Mouse (Mus musculus) heart, adult 2 months (tissue): ENCODE measurements around the gene Tmem123. TPM values are rescaled to one million over a fixed set of nuclear protein-coding genes. Genes with fewer than 3 reads are reported as not detected.

ENCODE experiments used
- DNase-seq, 2 experiments: peaks; one replicate each; pipeline ENCODE4 v3.0.0; 2021
- H3K27ac ChIP-seq: fragments of 200-600 bp; 2 replicates; pipeline ENCODE4 v1.8.1; 2022
- H3K27me3 ChIP-seq: fragments of 200-500 bp; 2 replicates; pipeline ENCODE4 v1.6.1; 2012; ENCODE audit warnings: mild to moderate bottlenecking, low read length, inconsistent platforms, mixed read lengths; ENCODE audit not compliant: control insufficient read depth, insufficient read depth
- H3K36me3 ChIP-seq: fragments of 200-500 bp; 2 replicates; pipeline ENCODE4 v1.6.1; 2012; ENCODE audit warnings: low read length, inconsistent platforms; ENCODE audit not compliant: control insufficient read depth, insufficient read depth
- H3K4me1 ChIP-seq: fragments of 200-500 bp; 2 replicates; pipeline ENCODE4 v1.6.1; 2011; ENCODE audit warnings: low read length; ENCODE audit not compliant: control insufficient read depth, insufficient read depth
- H3K4me3 ChIP-seq: fragments of 200-600 bp; 2 replicates; pipeline ENCODE4 v1.8.1; 2022
- H3K79me2 ChIP-seq: fragments of 200-500 bp; replicated peaks from 2 replicates; pipeline ENCODE4 v1.6.1; 2012; ENCODE audit warnings: mild to moderate bottlenecking, inconsistent platforms, low read length, moderate library complexity, mixed read lengths; ENCODE audit not compliant: control insufficient read depth, insufficient read depth
- H3K9ac ChIP-seq: fragments of 200-500 bp; 2 replicates; pipeline ENCODE4 v1.6.1; 2012; ENCODE audit warnings: low read depth, mild to moderate bottlenecking, control low read depth, inconsistent platforms, low read length, mixed read lengths
- CTCF ChIP-seq: fragments of 200-600 bp; IDR thresholded peaks from 2 replicates; pipeline ENCODE4 v1.8.1; 2022; ENCODE audit warnings: antibody characterized with exemption, mild to moderate bottlenecking, moderate library complexity
- EP300 ChIP-seq: fragments of 200-500 bp; IDR thresholded peaks from 2 replicates; pipeline ENCODE4 v1.6.1; 2011; ENCODE audit warnings: low read depth, low read length, control low read depth; ENCODE audit not compliant: insufficient read depth
- POLR2A ChIP-seq: fragments of 200-500 bp; IDR thresholded peaks from 2 replicates; pipeline ENCODE4 v1.6.1; 2011; ENCODE audit warnings: mild to moderate bottlenecking, low read depth, low read length, control low read depth; ENCODE audit not compliant: insufficient read depth
- WGBS: fragments of 180-500 bp; shearing (Covaris S2); methylation state at CpG from one replicate; pipeline ENCODE4 v1.1.7; 2018; 5-methylcytosine and 5-hydroxymethylcytosine counted together
- intact Hi-C: fragments of 180-260 bp; cut with DNase I; formaldehyde crosslinking; loops from one replicate; pipeline ENCODE4 v1.15.1; 2025
- polyA plus RNA-seq: library from polyadenylated mRNA; depleted of rRNA; stranded (reverse); fragments of >200 nt; gene quantifications from 2 replicates; pipeline ENCODE4 v1.2.3, GENCODE M21; 2012
- total RNA-seq, 2 experiments: library from RNA; stranded (reverse); gene quantifications; 2 replicates each; pipeline ENCODE4 v1.2.3; 2021

The Tmem123 gene
- total and polyA plus RNA-seq, 3 experiments = 35.6 to 44.8 (median 38.8) TPM

DNA sequence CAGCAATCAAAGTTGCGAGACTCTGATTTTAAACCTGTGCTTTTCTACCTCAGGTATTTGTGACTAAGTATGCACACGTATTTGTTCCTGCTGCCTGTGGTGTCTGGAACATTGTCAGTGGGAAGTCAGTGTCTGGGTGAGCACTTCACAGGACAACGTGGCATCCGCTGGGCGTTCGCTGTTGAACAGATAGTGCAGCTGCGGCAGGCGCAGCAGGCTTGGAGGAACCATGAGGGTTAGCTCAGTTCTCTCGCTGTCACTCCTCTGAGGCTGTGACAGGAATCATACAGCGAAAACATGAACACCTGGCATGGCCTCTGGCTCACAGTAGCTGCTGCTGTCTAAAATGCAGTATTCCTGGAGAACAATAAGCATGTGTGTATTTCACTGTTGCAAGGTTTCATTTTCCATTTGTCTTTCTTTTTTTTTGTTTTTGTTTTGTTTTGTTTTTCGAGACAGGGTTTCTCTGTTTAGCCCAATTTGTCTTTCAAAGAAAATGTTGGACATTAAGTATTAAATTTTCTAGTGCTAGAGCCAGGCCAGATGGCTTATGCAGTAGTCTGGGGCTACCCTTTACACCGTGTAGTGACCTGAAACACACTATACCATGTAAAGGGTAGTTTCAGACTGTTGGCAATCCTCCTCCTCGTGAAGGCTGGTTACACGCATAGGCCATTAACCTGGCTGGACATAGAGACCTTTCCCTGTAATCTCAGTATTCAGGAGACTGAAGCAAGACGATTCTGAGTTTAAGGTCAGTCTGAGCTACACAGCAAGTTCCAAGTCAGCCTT, 20.2 kb downstream of the Tmem123 start:
- DNase-seq = no peak
- no peaks in the 10 kb centered on the region for H3K27me3 ChIP-seq
- TF ChIP-seq EP300 = no peak
- TF ChIP-seq CTCF = no peak
- TF ChIP-seq POLR2A = no peak
- WGBS = 77% methylated on average over 15 of the region's 15 CpGs
- intact Hi-C loops = loop anchor here (10.0 kb wide), 1 partner anchor 599 kb away; the partner anchor contains the start of genes Dcun1d5 and Dync2h1
- no peaks in the 10 kb centered on the region for H3K79me2 ChIP-seq
- H3K9ac ChIP-seq = no peak overlapping the region
- no peak overlapping the region; the same call in 1 of the 2 replicates for H3K27ac ChIP-seq
- no peaks in the 10 kb centered on the region; the same call in 1 of the 2 replicates for H3K4me1 ChIP-seq
- H3K4me3 ChIP-seq = no peak overlapping the region
- H3K36me3 ChIP-seq = no peaks in the 10 kb centered on the region; the same call in 1 of the 2 replicates

DNA sequence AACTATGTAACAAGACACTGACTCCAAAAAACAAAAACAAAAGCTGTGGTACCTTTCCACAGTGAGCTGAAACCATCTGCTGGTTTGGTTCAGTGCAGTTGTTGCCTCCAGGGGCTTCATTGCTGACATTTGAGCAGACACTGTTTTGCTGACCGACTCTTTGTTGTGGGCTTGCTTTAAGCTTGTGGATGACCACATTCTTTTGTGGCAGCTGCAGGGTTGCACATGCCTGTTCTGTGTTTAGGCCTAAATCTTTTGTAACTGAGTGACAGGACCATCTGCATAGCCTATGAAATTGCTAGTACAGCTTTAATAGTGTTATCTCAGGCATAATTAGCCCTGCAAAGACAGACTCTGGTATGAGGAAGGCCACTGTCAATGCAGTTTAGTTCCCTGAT, 20.8 kb downstream of the Tmem123 start:
- TF ChIP-seq POLR2A (no peak), EP300 (no peak), CTCF (no peak)
- no peak overlapping the region; the same call in 1 of the 2 replicates for H3K27ac ChIP-seq
- H3K4me3 ChIP-seq = no peak overlapping the region
- 52% methylated on average over 1 of the region's 1 CpGs for WGBS
- H3K9ac ChIP-seq = no peak overlapping the region
- no peaks in the 10 kb centered on the region; the same call in 1 of the 2 replicates for H3K36me3 ChIP-seq
- no peaks in the 10 kb centered on the region for H3K79me2 ChIP-seq
- no peak for DNase-seq
- no peaks in the 10 kb centered on the region; the same call in 1 of the 2 replicates for H3K4me1 ChIP-seq
- intact Hi-C loops = loop anchor here (10.0 kb wide), 1 partner anchor 600 kb away; the partner anchor contains the start of genes Dcun1d5 and Dync2h1
- H3K27me3 ChIP-seq = no peaks in the 10 kb centered on the region

DNA sequence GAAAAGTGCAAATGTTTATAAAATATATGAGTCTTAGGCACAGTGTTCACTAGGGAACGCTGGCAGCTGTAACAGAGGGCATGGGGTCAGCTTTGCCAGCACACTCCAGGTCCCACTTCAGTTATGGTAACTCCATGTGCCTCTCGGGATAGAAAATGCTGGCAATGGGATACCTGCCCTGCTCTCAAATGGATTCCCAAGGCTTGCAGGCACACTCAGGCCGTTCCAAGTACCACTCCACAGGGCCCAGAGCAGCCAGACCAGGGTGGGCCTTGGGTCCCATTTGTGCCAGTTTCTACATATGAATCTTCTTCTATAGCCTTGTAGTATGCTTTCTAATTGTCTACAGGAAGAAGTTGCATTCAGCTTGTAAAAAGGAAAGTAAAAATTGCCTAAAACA, 21.6 kb downstream of the Tmem123 start:
- H3K27me3 ChIP-seq = no peaks in the 10 kb centered on the region
- no peak overlapping the region for H3K4me3 ChIP-seq
- no peak overlapping the region for H3K27ac ChIP-seq
- intact Hi-C loops = loop anchor here (10.0 kb wide), 1 partner anchor 601 kb away; the partner anchor contains the start of genes Dcun1d5 and Dync2h1
- no peaks in the 10 kb centered on the region; the same call in 1 of the 2 replicates for H3K36me3 ChIP-seq
- no peaks in the 10 kb centered on the region for H3K79me2 ChIP-seq
- TF ChIP-seq CTCF = no peak
- TF ChIP-seq POLR2A = no peak
- TF ChIP-seq EP300 = no peak
- H3K4me1 ChIP-seq = no peaks in the 10 kb centered on the region; the same call in 1 of the 2 replicates
- DNase-seq = no peak
- no peak overlapping the region for H3K9ac ChIP-seq
- WGBS = 94% methylated on average over 3 of the region's 3 CpGs

DNA sequence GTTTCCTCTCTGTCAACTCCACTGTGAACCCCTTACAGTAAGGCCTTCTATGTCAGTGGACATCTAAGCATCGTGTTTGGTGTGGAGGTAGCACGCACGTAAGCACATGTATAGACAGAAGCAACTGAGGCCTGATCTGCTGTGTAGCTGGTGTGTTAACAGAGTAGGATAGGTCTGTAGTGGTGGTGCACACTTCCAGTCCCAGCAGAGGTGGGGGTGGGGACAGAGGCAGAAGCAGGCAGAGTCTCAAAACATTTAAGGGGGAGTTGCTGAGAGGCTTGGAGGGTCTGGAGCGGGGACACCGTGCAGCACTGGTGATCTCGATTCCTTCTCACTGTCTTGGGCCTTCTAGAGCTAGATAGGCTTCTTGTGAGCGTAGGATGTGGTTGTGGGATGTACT, 22.2 kb downstream of the Tmem123 start:
- Histone ChIP-seq H3K4me1 (no peaks in the 10 kb centered on the region; the same call in 1 of the 2 replicates), H3K9ac (no peak overlapping the region), H3K36me3 (peaks cover 1% of the 10 kb centered on the region), H3K4me3 (no peak overlapping the region), H3K27ac (no peak overlapping the region), H3K27me3 (no peaks in the 10 kb centered on the region), H3K79me2 (no peaks in the 10 kb centered on the region)
- intact Hi-C loops = loop anchor here (10.0 kb wide), 1 partner anchor 601 kb away; the partner anchor contains the start of genes Dcun1d5 and Dync2h1
- no peak for DNase-seq
- TF ChIP-seq CTCF = no peak
- no peak for TF ChIP-seq EP300
- WGBS = 94% methylated on average over 7 of the region's 7 CpGs

DNA sequence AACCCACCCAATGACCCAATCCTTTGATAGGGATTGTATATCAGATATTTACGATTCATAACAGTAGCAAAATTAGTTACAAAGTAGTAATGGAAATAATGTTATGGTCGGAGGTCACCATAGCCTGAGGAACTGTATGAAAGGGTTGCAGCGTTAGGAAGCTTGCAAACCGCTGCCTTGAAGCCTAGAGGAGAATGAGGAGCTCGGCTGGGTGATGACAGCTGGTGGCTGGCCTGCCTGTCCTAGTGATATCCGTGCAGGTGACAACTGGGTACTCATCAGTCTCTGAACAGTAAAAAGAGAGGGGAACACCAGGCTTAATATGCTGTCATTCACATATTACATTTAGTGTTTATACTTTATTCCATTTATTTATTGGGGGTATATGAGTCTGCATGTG, 24.6 kb downstream of the Tmem123 start:
- intact Hi-C loops = loop anchor here (10.0 kb wide), 1 partner anchor 604 kb away; the partner anchor contains the start of genes Dcun1d5 and Dync2h1
- WGBS = 79% methylated on average over 6 of the region's 6 CpGs
- no peak overlapping the region; the same call in 1 of the 2 replicates for H3K27ac ChIP-seq
- TF ChIP-seq POLR2A = no peak
- TF ChIP-seq CTCF = no peak
- no peak for TF ChIP-seq EP300
- peaks cover 5% of the 10 kb centered on the region for H3K36me3 ChIP-seq
- no peak overlapping the region for H3K9ac ChIP-seq
- H3K27me3 ChIP-seq = no peaks in the 10 kb centered on the region
- DNase-seq = no peak
- H3K4me3 ChIP-seq = no peak overlapping the region
- no peaks in the 10 kb centered on the region; the same call in 1 of the 2 replicates for H3K4me1 ChIP-seq
- no peaks in the 10 kb centered on the region for H3K79me2 ChIP-seq
